Mouse (Mus musculus): ENCODE measurements around the gene Dcdc2c. TPM values are rescaled to one million over a fixed set of nuclear protein-coding genes. Genes with fewer than 3 reads are reported as not detected.
A peak's percentile ranks its signal among the peaks of the same experiment; 100 is the strongest.

The Dcdc2c gene
- not detected for total RNA-seq (2022)

- DNase-seq (ENCODE audit: low spot score), result no peak
Measured at GRCm38 (mm10) chr12:28552299-28552698, at the start of gene Dcdc2c. Dcdc2c (minus strand) TSS chr12:28552399.

DNA sequence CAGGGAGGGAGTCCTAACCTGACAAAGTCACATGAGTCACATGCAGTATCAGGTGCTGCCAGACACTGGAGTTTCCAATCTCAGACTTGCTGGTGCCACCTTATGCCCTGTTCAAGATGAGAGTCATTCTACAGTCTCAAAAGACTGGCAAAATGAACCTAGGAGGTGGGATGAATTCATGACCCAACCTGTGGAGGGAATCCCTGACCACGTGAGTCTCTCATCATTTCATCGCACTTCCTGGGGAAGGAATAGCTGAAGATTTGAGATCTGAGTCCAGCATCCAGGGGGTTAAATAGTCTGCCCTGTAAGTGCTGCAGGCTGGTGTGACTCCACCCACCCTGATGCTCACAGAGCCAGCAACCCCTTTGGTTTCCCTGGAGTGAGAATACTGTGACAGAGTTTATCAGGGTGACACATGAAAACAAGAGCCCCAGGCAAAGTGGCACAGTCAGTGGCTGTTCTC lies 46.4 kb upstream of the Dcdc2c start:
- no peak for DNase-seq (ENCODE audit: low spot score)

DNA sequence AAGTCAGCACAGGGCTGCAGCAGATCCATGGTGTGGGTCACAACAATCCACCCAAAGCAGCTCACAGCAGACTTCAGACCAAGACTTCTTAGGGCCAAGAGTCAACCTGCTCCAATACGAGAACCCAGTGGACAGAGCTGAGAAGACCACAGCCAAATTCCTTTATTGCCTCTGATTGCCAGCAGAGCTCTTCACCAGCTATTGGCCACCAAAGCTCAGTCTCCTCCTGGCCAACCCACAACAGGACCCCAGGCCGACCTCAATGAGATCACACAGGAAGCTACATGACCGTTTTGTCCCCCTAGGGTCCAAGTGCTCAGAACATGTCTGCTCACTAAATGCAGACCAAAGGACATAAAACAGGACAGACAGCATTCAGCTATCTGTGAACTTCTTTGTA lies 45.9 kb upstream of the Dcdc2c start:
- DNase-seq (ENCODE audit: low spot score), result no peak

- no peak for DNase-seq (ENCODE audit: low spot score)
Measured at GRCm38 (mm10) chr12:28597699-28598098, 45.5 kb upstream of the Dcdc2c start.

- DNase-seq (ENCODE audit: low spot score), result no peak
Measured at GRCm38 (mm10) chr12:28596851-28597250, 44.7 kb upstream of the Dcdc2c start.

DNA sequence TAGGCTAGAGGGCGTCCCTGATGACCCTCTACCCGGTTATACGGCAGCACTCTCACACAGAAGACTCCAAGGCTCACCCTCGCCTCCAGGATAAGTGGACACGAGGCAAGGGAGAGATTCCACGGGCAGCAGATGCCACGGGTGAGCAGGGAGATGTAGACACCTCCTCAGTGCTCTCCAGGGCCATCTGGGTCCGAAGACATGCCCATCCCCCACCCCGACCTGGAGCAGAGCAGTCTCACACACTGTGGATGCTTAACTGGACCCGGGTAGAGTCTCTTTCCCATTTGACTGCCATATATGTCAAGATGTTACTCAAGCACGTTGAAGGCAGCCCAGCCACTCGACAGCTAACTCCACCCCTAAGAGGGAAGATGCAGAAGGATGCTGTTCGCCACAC lies 38.2 kb upstream of the Dcdc2c start:
- DNase-seq (ENCODE audit: low spot score), result no peak

GRCm38 (mm10) chr12:28589090-28589868 lies 37.1 kb upstream of the Dcdc2c start:
- DNase-seq (ENCODE audit: low spot score), result peak; percentile 81

DNA sequence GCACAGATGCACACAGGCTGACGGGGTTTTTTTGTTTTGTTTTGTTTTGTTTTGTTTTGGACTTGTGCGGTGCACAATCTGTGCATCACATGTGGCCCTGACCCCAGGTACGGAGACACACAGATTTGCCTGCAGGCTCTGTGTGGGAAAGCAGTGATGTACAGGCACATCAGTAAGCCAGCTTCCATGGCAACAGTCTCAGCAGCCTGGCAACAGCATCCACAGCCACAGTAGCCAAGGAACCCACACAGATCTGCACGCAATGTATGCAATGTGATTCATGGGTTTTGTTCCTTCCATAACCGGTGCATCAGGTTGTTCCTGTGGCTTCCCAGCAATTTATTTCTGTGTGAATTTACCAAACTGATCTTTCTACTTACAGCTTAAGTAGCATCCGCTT lies 35.8 kb upstream of the Dcdc2c start:
- no peak for DNase-seq (ENCODE audit: low spot score)

GRCm38 (mm10) chr12:28584036-28584435 lies 31.8 kb upstream of the Dcdc2c start:
- no peak for DNase-seq (ENCODE audit: low spot score)

GRCm38 (mm10) chr12:28582423-28582822 lies 30.2 kb upstream of the Dcdc2c start, which contains the start of gene Allc:
Allc (minus strand) TSS chr12:28582523.
- DNase-seq (ENCODE audit: low spot score), result no peak

DNA sequence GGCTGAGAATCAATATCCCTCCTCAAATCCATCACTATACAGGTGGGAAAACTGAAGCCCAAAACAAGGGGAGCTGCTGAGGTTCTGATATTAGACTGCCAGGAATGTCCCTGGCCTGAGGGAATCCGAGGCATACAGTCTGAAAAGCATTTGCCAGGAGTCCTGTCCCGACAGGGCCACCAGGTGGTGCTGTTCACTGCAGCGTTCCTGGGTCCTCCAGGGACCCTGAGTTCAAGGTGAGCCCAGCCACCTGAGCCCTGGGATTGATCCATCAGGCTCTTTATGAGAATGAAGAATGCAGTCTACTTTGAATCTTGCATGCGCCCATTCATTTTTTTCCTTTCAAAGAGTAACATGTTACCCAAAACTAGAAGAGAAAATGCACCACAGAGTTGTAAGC lies 26.9 kb upstream of the Dcdc2c start:
- DNase-seq (ENCODE audit: low spot score), result no peak

DNA sequence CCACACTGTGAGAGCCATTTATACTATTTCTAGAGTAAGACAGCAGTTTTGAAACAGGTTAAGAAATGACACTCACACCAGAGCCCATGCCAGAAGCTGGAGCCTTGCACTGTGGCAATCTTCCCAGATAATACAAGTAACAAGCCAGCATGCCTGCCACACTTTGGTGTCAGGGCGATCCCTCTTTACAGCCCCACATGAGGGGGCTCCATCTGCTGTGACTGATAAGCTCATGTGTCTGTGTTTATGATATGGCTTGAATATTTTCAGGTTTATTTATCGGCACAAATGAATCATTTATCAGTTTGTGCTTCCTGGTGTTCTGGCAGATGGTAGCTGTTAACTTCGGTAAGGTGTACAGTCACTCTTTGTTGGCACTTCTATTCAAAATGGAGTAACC lies 25.9 kb upstream of the Dcdc2c start:
- no peak for DNase-seq (ENCODE audit: low spot score)

- DNase-seq (ENCODE audit: low spot score), result no peak
Measured at GRCm38 (mm10) chr12:28575366-28576070, 23.3 kb upstream of the Dcdc2c start.

DNA sequence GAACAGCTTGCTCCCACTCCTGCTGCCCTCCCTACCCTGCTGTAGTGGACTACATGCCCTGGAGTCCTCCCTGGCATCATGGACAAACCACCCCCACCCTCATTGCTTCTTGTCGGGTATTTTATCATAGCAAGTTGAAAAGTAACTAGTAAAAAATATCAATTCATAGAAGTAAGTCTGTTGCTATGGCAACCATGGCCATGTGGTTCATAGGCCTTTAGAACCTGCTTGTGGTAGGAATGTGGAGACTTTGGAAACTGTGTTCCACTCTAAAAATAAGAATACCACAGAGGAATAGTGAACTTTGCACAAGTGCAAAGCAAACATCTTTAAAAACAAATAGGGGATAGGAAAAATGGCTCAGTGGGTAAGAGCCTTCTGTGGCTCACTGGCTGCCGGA lies 20.0 kb upstream of the Dcdc2c start:
- no peak for DNase-seq (ENCODE audit: low spot score)

GRCm38 (mm10) chr12:28551775-28552174 lies 424 bp downstream of the Dcdc2c start:
- DNase-seq (ENCODE audit: low spot score), result no peak

- no peak for DNase-seq (ENCODE audit: low spot score)
Measured at GRCm38 (mm10) chr12:28548887-28549286, 3.3 kb downstream of the Dcdc2c start.

GRCm38 (mm10) chr12:28514264-28514775 lies 37.9 kb downstream of the Dcdc2c start:
- DNase-seq (ENCODE audit: low spot score), result no peak

DNA sequence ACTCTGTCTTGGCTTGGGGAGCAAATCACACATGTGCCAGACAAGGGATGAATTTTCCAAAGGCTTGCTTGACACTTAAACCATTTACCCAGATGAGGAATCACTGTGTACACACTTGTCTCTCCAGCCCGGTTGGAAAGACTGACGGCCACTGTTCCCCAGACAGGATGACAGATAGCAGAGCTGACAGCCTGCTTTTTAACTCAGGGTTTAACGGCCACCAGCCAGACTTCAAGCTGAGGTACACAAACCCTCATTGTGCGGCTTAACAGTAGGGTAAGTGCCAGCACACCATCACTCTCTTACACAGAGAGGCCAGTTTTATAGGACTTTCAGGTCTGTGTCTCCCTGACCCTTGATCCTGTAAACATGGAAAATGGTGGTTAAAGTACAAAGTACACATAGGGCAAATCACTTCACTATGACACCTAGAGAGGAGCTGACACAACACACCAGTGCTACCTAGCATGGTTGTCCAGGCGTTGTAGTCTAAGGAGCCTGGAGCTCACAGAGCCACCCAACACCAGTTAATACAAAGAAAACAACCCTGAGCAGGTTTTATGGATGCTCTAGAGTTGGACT lies 42.4 kb downstream of the Dcdc2c start:
- no peak for DNase-seq (ENCODE audit: low spot score)

- no peak for DNase-seq (ENCODE audit: low spot score)
Measured at GRCm38 (mm10) chr12:28494289-28494688, 57.9 kb downstream of the Dcdc2c start.

DNA sequence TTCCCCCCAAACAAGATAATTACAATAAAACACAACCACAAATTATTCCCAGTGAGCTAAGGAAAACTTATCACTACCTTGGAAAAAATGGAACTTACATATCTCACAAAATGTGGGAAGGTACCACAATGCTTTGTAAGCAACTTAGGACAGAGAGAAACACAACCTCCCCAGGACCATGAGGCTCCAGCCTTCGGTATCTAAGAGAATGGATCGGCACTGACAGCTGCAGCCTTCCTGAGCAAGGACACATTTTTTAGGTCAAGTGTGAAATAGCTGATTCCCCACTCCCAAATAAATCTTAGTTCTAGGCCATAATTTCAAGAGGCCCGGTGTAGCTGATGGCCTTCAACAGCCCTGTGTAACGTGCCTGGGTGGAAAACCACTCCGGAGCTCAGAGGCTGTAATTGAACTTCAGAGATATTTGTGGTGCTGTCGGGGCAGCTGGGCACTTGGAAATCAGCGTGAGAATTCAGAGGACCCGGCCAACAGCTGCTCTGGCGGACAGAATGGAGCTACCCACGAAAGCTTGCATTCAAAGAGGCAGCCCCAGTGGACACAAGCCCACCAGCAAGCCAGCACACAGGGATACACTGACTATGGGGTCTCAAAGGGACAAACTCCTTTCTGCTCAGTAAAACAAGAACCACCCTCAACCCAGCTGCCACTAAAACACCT lies 69.6 kb downstream of the Dcdc2c start:
- DNase-seq (ENCODE audit: low spot score), result no peak

GRCm38 (mm10) chr12:28460951-28461431 lies 91.2 kb downstream of the Dcdc2c start:
- no peak for DNase-seq (ENCODE audit: low spot score)

DNA sequence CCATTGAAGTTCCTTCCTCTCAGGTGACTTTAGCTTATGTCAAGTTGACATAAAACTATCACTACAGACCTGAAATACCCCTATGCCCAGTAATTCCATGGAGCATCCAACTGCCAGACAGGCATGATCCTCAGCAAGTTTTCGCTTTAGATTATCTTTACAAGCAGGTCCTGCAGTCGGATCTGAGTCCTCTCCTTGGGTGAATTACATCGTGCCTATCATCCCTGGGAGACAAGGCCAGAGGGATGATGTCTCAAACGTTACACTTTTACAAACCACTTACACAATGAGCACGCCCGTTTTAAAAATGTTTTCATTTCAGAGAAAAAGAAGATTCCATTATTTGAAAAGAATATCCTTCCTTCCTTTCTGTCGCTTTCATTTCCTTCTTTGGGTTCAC lies 91.7 kb downstream of the Dcdc2c start:
- DNase-seq (ENCODE audit: low spot score), result no peak
